Mouse (Mus musculus) MEL (cell line): ENCODE results near the gene Elovl1. TPM values are rescaled to one million over a fixed set of nuclear protein-coding genes. Genes with fewer than 3 reads are reported as not detected.

Experiments used
- polyA plus RNA-seq, 2 experiments: library from polyadenylated mRNA; stranded (reverse) in 1 of 2; unstranded in 1 of 2; fragments of >175 nt in 1 of 2; fragments of >200 nt in 1 of 2; gene quantifications; 2 replicates each; pipeline versions ENCODE4 v1.2.1 to v1.2.4; 2012; ENCODE audit warnings: low replicate concordance in 2 of 2, low read depth in 1 of 2; ENCODE audit not compliant: insufficient read length in 2 of 2, insufficient read depth in 1 of 2, missing spikeins in 1 of 2
- total RNA-seq: library from RNA; depleted of rRNA; stranded (reverse); fragments of 300-350 nt; gene quantifications from 2 replicates; pipeline ENCODE4 v1.2.3, GENCODE M21; 2012; rRNA removed

The Elovl1 gene
- total and polyA plus RNA-seq, 3 experiments = 134 to 391 (median 246) TPM

Other genes with a start within 250 kb of the Elovl1 start
- 31.4 and 36.8 TPM in 2 replicates for gene Kdm4a, start 248.1 kb upstream of the Elovl1 start, total RNA-seq
- gene Kdm4a, start 248.1 kb upstream of the Elovl1 start, polyA plus RNA-seq = 10 to 100 TPM in 1 of 2 experiments, not detected in 1; 49.6 TPM
- 0.04 TPM in 1 of 2 replicates, not detected in the other for gene Ptprf, start 136.7 kb upstream of the Elovl1 start, total RNA-seq
- gene Ptprf, start 136.7 kb upstream of the Elovl1 start, polyA plus RNA-seq = not detected
- gene Szt2, start 18.8 kb upstream of the Elovl1 start, total RNA-seq = 5.7 and 7.3 TPM in 2 replicates
- 10 to 100 TPM in 1 of 2 experiments, not detected in 1; 24.0 TPM for gene Szt2, start 18.8 kb upstream of the Elovl1 start, polyA plus RNA-seq
- gene Med8, start 18.8 kb upstream of the Elovl1 start, total RNA-seq = 143 and 159 TPM in 2 replicates
- gene Med8, start 18.8 kb upstream of the Elovl1 start, polyA plus RNA-seq = 100 to 1,000 TPM in 1 of 2 experiments, 10 to 100 TPM in 1; 84.2 to 134 TPM
- gene Cdc20, start 9.3 kb downstream of the Elovl1 start, total RNA-seq = 189 and 211 TPM in 2 replicates
- gene Cdc20, start 9.3 kb downstream of the Elovl1 start, polyA plus RNA-seq = 100 to 1,000 TPM in 1 of 2 experiments, not detected in 1; 247 TPM
- 0.04 TPM in 1 of 2 replicates, not detected in the other for gene Mpl, start 29.4 kb downstream of the Elovl1 start, total RNA-seq
- under 1 TPM in 1 of 2 experiments, not detected in 1; 0.04 TPM for gene Mpl, start 29.4 kb downstream of the Elovl1 start, polyA plus RNA-seq
- not detected in 2 replicates for gene Tie1, start 62.0 kb downstream of the Elovl1 start, total RNA-seq
- under 1 TPM in 1 of 2 experiments, not detected in 1; 0.03 TPM for gene Tie1, start 62.0 kb downstream of the Elovl1 start, polyA plus RNA-seq
- gene 2610528J11Rik, start 98.9 kb downstream of the Elovl1 start, total RNA-seq = not detected in 2 replicates
- not detected for gene 2610528J11Rik, start 98.9 kb downstream of the Elovl1 start, polyA plus RNA-seq
- gene Tmem125, start 116.0 kb downstream of the Elovl1 start, total RNA-seq = 1.5 and 1.8 TPM in 2 replicates
- 1 to 10 TPM in 1 of 2 experiments, not detected in 1; 3.2 TPM for gene Tmem125, start 116.0 kb downstream of the Elovl1 start, polyA plus RNA-seq
- gene Cfap57, start 192.7 kb downstream of the Elovl1 start, total RNA-seq = not detected in 2 replicates
- not detected for gene Cfap57, start 192.7 kb downstream of the Elovl1 start, polyA plus RNA-seq
- 313 and 357 TPM in 2 replicates for gene Ebna1bp2, start 192.7 kb downstream of the Elovl1 start, total RNA-seq
- 100 to 1,000 TPM in 1 of 2 experiments, not detected in 1; 378 TPM for gene Ebna1bp2, start 192.7 kb downstream of the Elovl1 start, polyA plus RNA-seq
- gene Olfr62, start 230.9 kb downstream of the Elovl1 start, total RNA-seq = not detected in 2 replicates
- not detected for gene Olfr62, start 230.9 kb downstream of the Elovl1 start, polyA plus RNA-seq